Mouse (Mus musculus) cerebellum, adult 9-11 months (tissue): ENCODE measurements at regions not wholly inside any gene's neighbourhood (a gene's known extent, or its start where the extent isn't known, plus 50 kb on each side); places are given as distances from the start of the nearest gene placed in this dataset.
"Not testable (repeated sequence)": the region's sequence is repeated elsewhere in the genome, so short reads cannot be mapped to it uniquely, and the experiment has no call there.

Experiments
- DNase-seq: peaks from one replicate; pipeline ENCODE4 v3.0.0; 2022

- no peak for DNase-seq
These were observed 2615.7 kb downstream of the Poteg start for GRCm38 (mm10) chr8:30063148-30063547.

GRCm38 (mm10) chr8:30077726-30078125 is 2630.3 kb downstream of the Poteg start:
- no peak for DNase-seq

GRCm38 (mm10) chr8:30127766-30128165 is 2680.3 kb downstream of the Poteg start:
- DNase-seq: no peak

DNA sequence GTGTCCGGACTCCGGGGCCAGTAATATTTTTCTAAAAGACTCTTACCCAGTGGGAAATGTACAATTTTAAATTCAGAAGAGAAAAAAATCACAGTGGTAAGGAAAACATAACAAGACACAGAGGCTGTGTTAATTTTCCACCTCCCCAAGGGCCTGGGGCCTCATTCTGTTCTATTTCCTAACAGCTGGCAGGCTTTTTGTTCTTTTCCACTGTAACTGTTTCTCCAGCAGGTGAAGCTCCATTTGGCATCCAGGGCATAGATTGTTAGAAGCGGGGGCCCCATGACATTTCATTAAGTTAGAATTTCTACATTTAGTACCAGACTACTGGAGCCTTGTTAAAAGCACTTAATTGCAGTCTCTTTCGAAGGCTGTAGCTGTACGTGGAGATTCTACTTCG is 2687.5 kb downstream of the Poteg start:
- DNase-seq: no peak

- no peak for DNase-seq
These were observed 2703.8 kb downstream of the Poteg start for GRCm38 (mm10) chr8:30151181-30151844.

GRCm38 (mm10) chr8:30152921-30153320 is 2705.5 kb downstream of the Poteg start:
- no peak for DNase-seq

- no peak for DNase-seq
These were observed 2724.4 kb downstream of the Poteg start for GRCm38 (mm10) chr8:30171881-30172280.

GRCm38 (mm10) chr8:30202746-30203145 is 2755.3 kb downstream of the Poteg start:
- not testable (repeated sequence) for DNase-seq

DNA sequence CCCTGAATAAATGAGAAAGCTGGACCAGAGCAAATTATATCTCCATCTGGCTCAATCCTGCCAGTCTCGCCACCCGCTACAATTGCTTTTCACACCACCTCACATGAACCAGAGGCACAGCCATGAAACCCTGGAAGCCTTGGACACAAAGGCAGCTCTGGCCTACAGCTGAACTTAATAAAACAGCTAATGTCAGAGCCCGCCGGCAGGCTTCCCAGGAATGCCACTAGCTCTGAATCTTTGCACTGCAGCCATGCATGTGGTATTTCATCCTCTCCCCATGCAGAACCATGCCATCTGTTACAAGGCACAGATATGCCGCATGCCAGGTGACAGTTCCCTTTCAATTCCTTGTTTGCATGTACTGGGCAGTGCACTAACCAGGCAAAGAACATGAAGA is 2779.9 kb downstream of the Poteg start:
- DNase-seq: peak; percentile 45

DNA sequence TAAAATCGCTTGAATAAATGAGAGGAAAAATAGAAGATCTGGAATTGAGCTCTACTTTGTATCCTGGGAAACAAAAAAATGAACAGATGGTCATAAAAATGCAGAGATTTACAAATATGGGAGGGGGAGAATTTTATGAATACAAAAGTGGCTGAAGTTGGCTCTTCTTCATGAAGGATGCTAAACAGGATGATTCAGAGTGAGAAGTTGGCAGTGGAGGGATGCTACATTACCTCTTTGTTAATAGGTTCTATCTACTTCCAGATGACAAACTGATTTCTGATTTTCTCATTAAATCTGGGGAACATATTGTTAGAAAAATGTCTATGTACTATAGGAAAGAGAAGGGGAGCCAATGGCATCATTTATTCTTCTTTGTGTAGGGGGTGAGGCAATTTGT is 2785.8 kb downstream of the Poteg start:
- no peak for DNase-seq

- no peak for DNase-seq
These were observed 2804.3 kb downstream of the Poteg start for GRCm38 (mm10) chr8:30251797-30252196.

DNA sequence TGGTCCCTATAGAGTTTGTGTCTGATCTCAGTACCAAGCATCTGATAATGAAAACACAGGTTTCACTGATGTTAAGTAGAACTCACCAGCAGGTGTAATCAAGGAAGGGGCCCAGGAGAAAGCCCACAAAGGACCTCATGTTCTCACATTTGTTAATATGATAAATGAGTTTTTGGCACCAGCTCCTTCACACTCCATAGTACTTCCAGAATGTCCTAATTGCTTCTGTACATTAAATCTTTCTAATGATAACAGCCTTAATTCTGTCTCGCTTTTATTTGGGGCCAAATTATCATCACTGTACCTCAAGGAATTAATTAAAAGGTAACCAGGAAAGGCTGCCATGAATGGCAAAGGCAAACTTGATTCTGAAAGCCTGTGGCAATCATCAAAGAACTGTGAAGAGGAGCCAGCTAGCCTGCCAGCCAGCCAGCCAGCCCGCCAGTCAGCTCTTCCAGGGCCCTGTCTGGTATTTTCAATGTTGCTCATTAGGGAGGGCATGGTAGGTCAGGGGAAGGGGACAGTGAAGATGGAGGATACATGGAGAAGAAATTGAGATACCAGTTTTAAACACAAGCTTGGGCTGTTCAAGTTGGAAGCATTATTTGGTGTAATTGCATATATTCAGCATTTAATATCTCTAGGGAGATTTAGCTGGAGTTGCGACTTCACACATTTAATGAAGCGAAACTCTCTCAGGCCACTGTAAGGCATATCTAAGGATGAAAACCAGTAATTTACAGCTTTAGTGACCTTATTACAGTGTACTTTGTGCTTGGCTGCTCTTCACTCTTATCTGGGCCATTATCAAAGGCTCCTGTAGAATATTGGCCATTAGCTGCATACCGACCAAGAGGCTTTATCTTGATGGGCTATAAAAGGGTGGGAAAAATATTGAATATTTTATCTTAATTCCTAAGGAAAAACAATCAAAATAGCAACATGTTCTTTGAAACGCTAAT is 2822.8 kb downstream of the Poteg start:
- DNase-seq: no peak

- DNase-seq: no peak
These were observed 2841.7 kb downstream of the Poteg start for GRCm38 (mm10) chr8:30289169-30289568.

DNA sequence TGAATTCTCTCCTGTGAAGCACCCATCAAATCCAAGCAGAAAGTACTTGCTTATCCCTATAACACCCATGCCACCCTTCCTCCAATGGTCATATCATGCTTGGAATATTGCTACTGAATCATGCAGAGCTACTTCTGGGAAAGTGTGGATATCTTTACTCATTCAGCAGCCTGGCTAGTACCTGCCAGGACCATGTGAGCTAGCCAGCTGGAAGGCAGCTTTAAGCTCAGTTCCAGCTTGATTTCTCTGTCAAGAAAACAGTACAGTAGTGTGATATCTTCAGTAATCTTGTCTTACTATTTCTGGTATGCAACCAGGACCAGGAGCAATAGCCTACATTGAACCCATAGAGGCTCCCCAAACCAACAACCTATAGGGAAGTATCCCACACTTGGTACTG is 2883.7 kb downstream of the Poteg start:
- no peak for DNase-seq

DNA sequence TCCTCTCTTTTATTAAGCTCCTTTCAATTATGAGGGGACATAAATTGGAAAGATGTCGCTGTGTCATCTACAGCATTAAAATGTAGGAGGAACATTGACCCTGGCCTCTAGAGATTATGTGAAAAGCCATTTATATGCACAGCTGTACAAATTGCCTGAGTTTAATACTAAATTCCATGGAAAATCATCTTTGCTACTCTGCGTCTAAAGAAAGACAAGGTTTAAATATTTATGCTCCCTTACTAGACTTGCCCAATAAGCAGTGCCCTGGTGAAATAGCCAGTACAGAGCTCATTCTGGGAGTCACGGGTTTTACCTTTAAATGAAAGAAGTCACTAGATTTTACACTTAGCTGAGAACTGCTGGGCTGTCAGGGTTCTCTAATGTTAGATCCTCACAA is 2885.9 kb downstream of the Poteg start:
- no peak for DNase-seq

DNA sequence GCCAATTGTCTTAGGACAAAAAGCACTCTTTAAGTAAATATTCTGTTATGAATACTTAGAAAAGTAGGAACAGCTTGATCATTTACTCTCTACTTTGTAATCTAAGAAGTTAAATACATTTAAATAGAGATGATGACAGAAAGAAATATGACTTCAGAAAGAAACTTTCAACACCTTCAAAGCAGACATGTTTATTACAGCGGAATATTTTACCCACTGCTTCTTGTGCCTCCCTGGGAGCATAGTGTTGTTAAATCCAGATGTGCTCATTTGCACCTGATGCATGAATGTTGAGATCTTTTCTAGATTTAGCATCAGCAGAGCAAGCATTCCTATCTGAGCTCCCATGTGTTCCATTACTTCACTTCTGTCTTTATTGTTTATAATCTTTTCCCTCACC is 2912.0 kb downstream of the Poteg start:
- no peak for DNase-seq

DNA sequence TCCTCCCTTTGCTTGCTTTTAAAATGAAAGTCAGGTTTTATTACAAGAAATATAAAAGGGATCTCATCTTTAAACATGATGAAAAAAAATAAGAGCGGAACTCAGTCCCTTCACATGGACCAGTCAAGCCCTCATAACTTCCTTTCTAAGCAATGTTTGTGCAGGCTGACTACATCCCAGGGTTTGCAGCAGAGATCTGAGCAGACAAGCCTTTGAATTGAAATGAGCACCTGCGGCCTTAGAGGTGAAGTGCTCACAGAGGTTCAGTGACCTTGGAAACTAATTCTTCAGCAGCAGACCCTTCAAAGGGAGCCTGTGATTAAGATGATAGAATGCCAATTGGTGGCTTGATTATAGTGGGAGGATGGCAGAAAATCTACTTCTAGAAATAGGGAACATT is 2918.3 kb downstream of the Poteg start:
- no peak for DNase-seq

DNA sequence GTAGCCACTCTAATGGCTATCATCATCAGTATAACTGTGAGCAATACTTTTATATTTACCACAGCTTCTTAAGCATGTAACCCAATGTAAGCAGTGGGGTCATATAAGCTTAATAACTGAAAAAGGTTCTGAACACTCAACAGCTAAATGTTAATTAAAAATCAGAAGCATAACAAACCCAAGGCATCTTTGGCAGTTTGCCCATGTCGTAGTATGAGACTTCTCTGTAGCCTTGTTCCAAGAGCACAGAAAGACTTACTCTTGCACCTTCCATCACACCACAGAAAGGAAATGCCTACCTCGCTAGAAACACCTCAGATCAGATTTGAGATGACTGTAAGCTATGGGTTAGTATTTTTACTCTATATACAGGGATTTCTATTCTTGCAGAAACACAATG is 2944.5 kb downstream of the Poteg start:
- no peak for DNase-seq

DNA sequence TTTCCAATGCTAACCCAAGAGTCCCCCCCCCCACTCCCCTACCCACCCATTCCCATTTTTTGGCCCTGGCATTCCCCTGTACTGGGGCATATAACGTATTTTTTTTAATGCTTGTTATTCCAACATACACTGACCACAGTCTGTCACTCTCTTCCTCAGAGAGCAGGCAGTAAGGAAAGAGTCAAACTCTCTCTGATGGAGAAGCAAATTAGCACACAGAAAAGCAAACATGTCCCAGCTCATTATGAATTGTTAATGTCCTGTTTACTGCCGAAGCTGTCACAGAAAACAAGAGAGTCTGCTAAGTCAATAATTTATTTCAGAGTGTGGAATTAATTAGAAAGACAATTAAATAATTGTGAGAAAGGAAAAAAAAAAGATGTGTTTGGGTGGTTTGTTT is 2989.1 kb upstream of the 5930422O12Rik start:
- no peak for DNase-seq

- peak; percentile 11 for DNase-seq
These were observed 2986.7 kb upstream of the 5930422O12Rik start for GRCm38 (mm10) chr8:30441821-30442220.

GRCm38 (mm10) chr8:30443874-30444273 is 2984.6 kb upstream of the 5930422O12Rik start:
- DNase-seq: no peak

DNA sequence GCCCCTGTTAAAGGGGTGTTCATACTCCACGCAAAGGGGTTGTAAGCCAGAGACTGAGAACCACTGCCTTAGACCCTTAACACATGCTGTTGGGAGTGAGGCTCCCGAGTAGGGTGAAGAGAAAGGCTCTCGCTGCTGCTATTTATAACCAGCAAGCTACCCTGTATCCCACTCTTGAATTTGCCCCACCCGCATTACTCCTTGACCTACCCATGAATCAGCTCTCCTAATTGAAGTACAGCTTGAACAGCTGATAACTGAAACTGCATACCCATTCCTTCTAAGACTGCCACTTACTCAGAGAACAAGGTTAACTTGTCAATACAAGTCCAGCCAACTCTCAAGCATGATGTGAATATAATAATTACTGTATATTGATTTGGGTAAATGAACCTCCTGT is 2984.2 kb upstream of the 5930422O12Rik start:
- no peak for DNase-seq

DNA sequence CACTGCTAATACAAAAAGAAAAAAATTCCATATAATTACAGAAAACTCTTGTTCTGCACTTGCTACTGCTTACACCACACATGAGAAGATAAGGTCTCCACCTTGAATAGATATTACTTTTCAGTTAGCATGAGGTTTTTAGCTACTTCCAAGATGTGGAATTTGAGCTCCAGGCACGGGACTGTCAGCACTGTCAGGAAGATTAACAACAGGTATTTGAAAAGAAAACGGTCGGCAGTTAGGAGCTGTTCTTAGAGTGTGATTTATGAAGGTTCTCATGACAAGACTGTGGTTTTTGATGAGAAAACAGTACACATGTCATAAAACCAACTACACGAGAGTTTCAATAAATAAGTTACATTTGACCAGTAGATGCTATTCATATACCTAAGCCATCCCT is 2970.4 kb upstream of the 5930422O12Rik start:
- no peak for DNase-seq

- no peak for DNase-seq
These were observed 2945.6 kb upstream of the 5930422O12Rik start for GRCm38 (mm10) chr8:30482956-30483355.
